Mouse (Mus musculus) liver, postnatal 0 days (tissue): ENCODE results near the gene Mgat4e.

Experiments
- CTCF ChIP-seq: sonication (generic); IDR thresholded peaks from 2 replicates; pipeline ENCODE4 v1.5.1; 2016; ENCODE audit warnings: antibody characterized with exemption, low read depth
- EP300 ChIP-seq: IDR thresholded peaks from 2 replicates; pipeline ENCODE4 v1.6.1; 2016; ENCODE audit warnings: antibody characterized with exemption, low read depth, mild to moderate bottlenecking

GRCm38 (mm10) chr1:134551869-134552268 is 2.4 kb upstream of the Mgat4e start:
- no peak for TF ChIP-seq EP300
- TF ChIP-seq CTCF = no peak
